Mouse (Mus musculus): Measurements from ENCODE around the gene Tango2. TPM values are rescaled to one million over a fixed set of nuclear protein-coding genes. Genes with fewer than 3 reads are reported as not detected.

Tango2 gene
- polyA plus RNA-seq, 1 experiment from 2014 or later: 112 TPM

DNA sequence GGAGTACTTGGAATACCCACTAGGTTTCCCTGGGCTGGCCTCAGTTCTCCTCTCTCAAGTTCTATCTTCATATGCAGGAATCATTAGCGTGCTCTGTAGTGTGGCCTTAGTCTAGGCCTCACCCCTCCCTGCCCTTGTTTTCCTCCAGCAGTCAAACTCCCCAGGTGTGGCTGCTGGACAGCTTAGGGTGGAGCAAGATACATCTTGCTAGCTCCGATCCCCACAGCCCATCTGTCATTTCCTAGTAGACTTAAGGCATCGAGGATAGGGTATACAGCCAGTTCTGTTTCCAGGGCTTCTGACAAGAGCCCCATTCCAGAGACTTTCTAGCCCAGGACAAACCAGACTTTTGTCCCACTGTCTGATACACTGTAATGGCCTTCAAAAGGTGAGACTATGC, 43.8 kb upstream of the Tango2 start:
- 85% methylated on average over 3 of the region's 3 CpGs for WGBS
- H3K9me3 ChIP-seq (ENCODE audit: control insufficient read depth, low read length): no peaks in the 10 kb centered on the region
- H3K4me3 ChIP-seq (ENCODE audit: low read length): no peak overlapping the region
- H3K27me3 ChIP-seq (replicated peaks; ENCODE audit: control insufficient read depth, insufficient read depth, low read length): no peaks in the 10 kb centered on the region
- peaks cover 56% of the 10 kb centered on the region for H3K4me1 ChIP-seq (ENCODE audit: control insufficient read depth, insufficient read depth, low read depth, low read length)
- no peak overlapping the region; the same call in 1 of the 2 replicates for H3K4me2 ChIP-seq (ENCODE audit: low read length)
- no peak overlapping the region for H3K27ac ChIP-seq (ENCODE audit: low read depth, low read length)
- ATAC-seq: no peak
- no peak overlapping the region; the same call in 1 of the 2 replicates for H3K9ac ChIP-seq (ENCODE audit: low read depth, low read length)
- no peaks in the 10 kb centered on the region for H3K36me3 ChIP-seq (ENCODE audit: control insufficient read depth, insufficient read depth, low read length)

DNA sequence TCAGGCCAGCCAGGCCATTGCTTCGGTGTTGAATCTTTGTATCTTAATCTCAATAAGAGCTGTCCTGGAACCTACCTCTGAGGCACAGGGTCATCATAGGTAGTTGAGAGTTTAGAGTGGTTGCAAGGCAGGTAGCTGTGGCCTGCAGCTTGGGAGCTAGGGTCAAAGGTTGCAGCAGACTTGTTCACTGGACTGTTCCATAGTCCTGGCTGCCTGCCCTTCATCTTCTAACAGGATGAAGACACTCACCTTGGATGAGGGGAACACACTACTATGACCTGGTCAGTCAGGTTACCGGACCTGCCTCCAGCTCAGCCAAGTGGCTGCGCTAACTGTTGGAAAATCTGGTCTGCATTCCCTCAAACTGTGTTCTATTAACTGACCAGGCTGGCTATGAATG, 43.2 kb upstream of the Tango2 start:
- H3K36me3 ChIP-seq (ENCODE audit: control insufficient read depth, insufficient read depth, low read length): no peaks in the 10 kb centered on the region
- H3K27ac ChIP-seq (ENCODE audit: low read depth, low read length): no peak overlapping the region
- no peaks in the 10 kb centered on the region for H3K27me3 ChIP-seq (replicated peaks; ENCODE audit: control insufficient read depth, insufficient read depth, low read length)
- no peak overlapping the region for H3K4me3 ChIP-seq (ENCODE audit: low read length)
- peaks cover 51% of the 10 kb centered on the region for H3K4me1 ChIP-seq (ENCODE audit: control insufficient read depth, insufficient read depth, low read depth, low read length)
- no peak overlapping the region for H3K9ac ChIP-seq (ENCODE audit: low read depth, low read length)
- H3K4me2 ChIP-seq (ENCODE audit: low read length): no peak overlapping the region
- H3K9me3 ChIP-seq (ENCODE audit: control insufficient read depth, low read length): no peaks in the 10 kb centered on the region
- ATAC-seq: no peak
- WGBS: 97% methylated on average over 3 of the region's 3 CpGs

DNA sequence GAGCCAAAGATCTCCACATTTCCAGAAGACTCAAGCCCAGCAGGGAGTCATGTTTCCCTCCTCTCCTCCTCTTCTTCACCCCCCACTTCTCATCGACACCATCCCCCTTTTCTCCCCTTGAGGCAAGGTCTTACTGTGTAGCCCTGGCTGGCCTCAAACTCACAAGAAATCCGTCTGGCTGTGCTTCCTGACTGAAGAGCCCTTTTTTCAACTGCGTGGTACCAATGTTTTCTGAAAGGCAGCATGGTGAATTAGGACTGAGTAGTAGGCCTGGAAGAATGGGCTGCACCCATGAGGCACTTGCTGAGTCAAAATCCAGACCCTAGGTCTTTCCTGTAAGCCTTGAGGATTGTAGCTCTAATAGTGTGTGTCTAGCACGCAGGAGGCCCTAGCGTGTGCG, 42.5 kb upstream of the Tango2 start:
- H3K36me3 ChIP-seq (ENCODE audit: control insufficient read depth, insufficient read depth, low read length): no peaks in the 10 kb centered on the region
- H3K27ac ChIP-seq (ENCODE audit: low read depth, low read length): no peak overlapping the region
- ATAC-seq: no peak
- H3K4me3 ChIP-seq (ENCODE audit: low read length): no peak overlapping the region
- H3K9me3 ChIP-seq (ENCODE audit: control insufficient read depth, low read length): no peaks in the 10 kb centered on the region
- H3K27me3 ChIP-seq (replicated peaks; ENCODE audit: control insufficient read depth, insufficient read depth, low read length): no peaks in the 10 kb centered on the region
- WGBS: 75% methylated on average over 6 of the region's 6 CpGs
- H3K4me2 ChIP-seq (ENCODE audit: low read length): no peak overlapping the region
- H3K4me1 ChIP-seq (ENCODE audit: control insufficient read depth, insufficient read depth, low read depth, low read length): peaks cover 47% of the 10 kb centered on the region
- no peak overlapping the region for H3K9ac ChIP-seq (ENCODE audit: low read depth, low read length)

GRCm38 (mm10) chr16:18388583-18389435, 40.9 kb upstream of the Tango2 start:
- Histone ChIP-seq H3K4me2 (ENCODE audit: low read length) (no peak overlapping the region), H3K36me3 (ENCODE audit: control insufficient read depth, insufficient read depth, low read length) (no peaks in the 10 kb centered on the region), H3K9ac (ENCODE audit: low read depth, low read length) (no peak overlapping the region), H3K4me1 (ENCODE audit: control insufficient read depth, insufficient read depth, low read depth, low read length) (peaks cover 40% of the 10 kb centered on the region), H3K27me3 (replicated peaks; ENCODE audit: control insufficient read depth, insufficient read depth, low read length) (no peaks in the 10 kb centered on the region), H3K9me3 (ENCODE audit: control insufficient read depth, low read length) (no peaks in the 10 kb centered on the region), H3K27ac (ENCODE audit: low read depth, low read length) (peak overlapping the region; percentile 17), H3K4me3 (ENCODE audit: low read length) (no peak overlapping the region)
- 57% methylated on average over 14 of the region's 14 CpGs for WGBS
- no peak for ATAC-seq

GRCm38 (mm10) chr16:18387704-18388582, 40.0 kb upstream of the Tango2 start:
- peak overlapping the region; percentile 56; the same call in 1 of the 2 replicates for H3K27ac ChIP-seq (ENCODE audit: low read depth, low read length)
- H3K4me1 ChIP-seq (ENCODE audit: control insufficient read depth, insufficient read depth, low read depth, low read length): peaks cover 41% of the 10 kb centered on the region
- H3K9ac ChIP-seq (ENCODE audit: low read depth, low read length): no peak overlapping the region
- H3K4me3 ChIP-seq (ENCODE audit: low read length): no peak overlapping the region
- no peak overlapping the region for H3K4me2 ChIP-seq (ENCODE audit: low read length)
- 25% methylated on average over 6 of the region's 7 CpGs for WGBS
- no peaks in the 10 kb centered on the region for H3K27me3 ChIP-seq (replicated peaks; ENCODE audit: control insufficient read depth, insufficient read depth, low read length)
- H3K9me3 ChIP-seq (ENCODE audit: control insufficient read depth, low read length): no peaks in the 10 kb centered on the region
- H3K36me3 ChIP-seq (ENCODE audit: control insufficient read depth, insufficient read depth, low read length): no peaks in the 10 kb centered on the region
- ATAC-seq: no peak

GRCm38 (mm10) chr16:18386972-18387371, 39.1 kb upstream of the Tango2 start:
- peaks cover 39% of the 10 kb centered on the region for H3K4me1 ChIP-seq (ENCODE audit: control insufficient read depth, insufficient read depth, low read depth, low read length)
- no peak overlapping the region for H3K4me2 ChIP-seq (ENCODE audit: low read length)
- 57% methylated on average over 3 of the region's 3 CpGs for WGBS
- no peaks in the 10 kb centered on the region for H3K27me3 ChIP-seq (replicated peaks; ENCODE audit: control insufficient read depth, insufficient read depth, low read length)
- no peak overlapping the region for H3K4me3 ChIP-seq (ENCODE audit: low read length)
- H3K9ac ChIP-seq (ENCODE audit: low read depth, low read length): no peak overlapping the region
- ATAC-seq: no peak
- H3K36me3 ChIP-seq (ENCODE audit: control insufficient read depth, insufficient read depth, low read length): no peaks in the 10 kb centered on the region
- H3K9me3 ChIP-seq (ENCODE audit: control insufficient read depth, low read length): no peaks in the 10 kb centered on the region
- H3K27ac ChIP-seq (ENCODE audit: low read depth, low read length): peak overlapping the region; percentile 63

DNA sequence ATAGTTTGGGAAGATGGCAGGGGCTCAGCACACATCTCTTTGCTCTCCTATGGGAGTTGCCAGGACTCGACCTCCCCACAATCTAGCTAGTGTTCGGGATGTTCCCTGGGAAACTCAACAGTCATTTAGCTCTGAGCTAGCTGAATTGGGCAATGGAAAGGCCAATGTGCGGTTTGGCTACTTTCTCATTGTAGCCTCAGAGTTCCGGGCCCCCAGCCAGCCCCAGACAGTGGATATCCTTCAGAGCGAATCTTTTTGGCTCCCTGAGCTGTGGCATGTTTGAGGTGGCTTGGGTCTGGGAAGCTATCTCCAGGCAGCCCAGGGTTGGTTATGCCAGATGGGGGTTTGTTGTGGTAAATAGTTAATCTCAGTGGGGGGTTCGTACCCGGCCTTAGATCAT, 38.5 kb upstream of the Tango2 start:
- H3K9ac ChIP-seq (ENCODE audit: low read depth, low read length): no peak overlapping the region
- 51% methylated on average over 7 of the region's 7 CpGs for whole genome bisulfite sequencing
- H3K36me3 ChIP-seq (ENCODE audit: control insufficient read depth, insufficient read depth, low read length): no peaks in the 10 kb centered on the region
- H3K27me3 ChIP-seq (replicated peaks; ENCODE audit: control insufficient read depth, insufficient read depth, low read length): no peaks in the 10 kb centered on the region
- H3K9me3 ChIP-seq (ENCODE audit: control insufficient read depth, low read length): no peaks in the 10 kb centered on the region
- peaks cover 42% of the 10 kb centered on the region for H3K4me1 ChIP-seq (ENCODE audit: control insufficient read depth, insufficient read depth, low read depth, low read length)
- no peak overlapping the region for H3K4me2 ChIP-seq (ENCODE audit: low read length)
- ATAC-seq: peak; percentile 25
- H3K4me3 ChIP-seq (ENCODE audit: low read length): no peak overlapping the region
- H3K27ac ChIP-seq (ENCODE audit: low read depth, low read length): peak overlapping the region; percentile 63

GRCm38 (mm10) chr16:18385411-18385810, 37.5 kb upstream of the Tango2 start:
- WGBS: 60% methylated on average over 5 of the region's 5 CpGs
- Histone ChIP-seq H3K27ac (ENCODE audit: low read depth, low read length) (no peak overlapping the region), H3K4me3 (ENCODE audit: low read length) (no peak overlapping the region), H3K27me3 (replicated peaks; ENCODE audit: control insufficient read depth, insufficient read depth, low read length) (no peaks in the 10 kb centered on the region), H3K9ac (ENCODE audit: low read depth, low read length) (no peak overlapping the region), H3K9me3 (ENCODE audit: control insufficient read depth, low read length) (no peaks in the 10 kb centered on the region), H3K4me2 (ENCODE audit: low read length) (no peak overlapping the region), H3K36me3 (ENCODE audit: control insufficient read depth, insufficient read depth, low read length) (no peaks in the 10 kb centered on the region), H3K4me1 (ENCODE audit: control insufficient read depth, insufficient read depth, low read depth, low read length) (peaks cover 51% of the 10 kb centered on the region)
- no peak for ATAC-seq

DNA sequence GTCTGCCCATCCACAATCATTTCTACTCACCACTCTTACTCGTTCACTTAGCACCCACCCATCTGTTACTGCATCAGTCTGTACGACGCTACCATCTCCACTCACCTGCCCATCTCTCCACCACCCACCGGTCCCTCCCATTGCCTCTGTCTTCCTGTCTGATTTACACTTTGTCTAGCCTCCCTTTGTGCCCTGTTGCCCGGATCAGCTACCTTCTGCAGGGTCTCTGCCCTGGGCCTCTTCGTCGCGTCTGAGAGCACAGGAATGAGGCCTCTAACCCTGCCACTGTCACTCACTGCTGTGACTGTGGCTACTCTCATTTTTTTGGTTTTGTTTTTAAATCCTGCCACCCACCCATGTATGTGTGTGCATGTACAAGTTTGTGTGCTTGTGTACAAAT, 36.8 kb upstream of the Tango2 start:
- H3K9me3 ChIP-seq (ENCODE audit: control insufficient read depth, low read length): no peaks in the 10 kb centered on the region
- no peak for ATAC-seq
- 47% methylated on average over 8 of the region's 8 CpGs for WGBS
- H3K9ac ChIP-seq (ENCODE audit: low read depth, low read length): no peak overlapping the region
- no peak overlapping the region for H3K4me2 ChIP-seq (ENCODE audit: low read length)
- H3K27ac ChIP-seq (ENCODE audit: low read depth, low read length): no peak overlapping the region
- H3K27me3 ChIP-seq (replicated peaks; ENCODE audit: control insufficient read depth, insufficient read depth, low read length): no peaks in the 10 kb centered on the region
- peaks cover 58% of the 10 kb centered on the region for H3K4me1 ChIP-seq (ENCODE audit: control insufficient read depth, insufficient read depth, low read depth, low read length)
- no peak overlapping the region for H3K4me3 ChIP-seq (ENCODE audit: low read length)
- no peaks in the 10 kb centered on the region for H3K36me3 ChIP-seq (ENCODE audit: control insufficient read depth, insufficient read depth, low read length)
